Mouse (Mus musculus) embryonic facial prominence, embryonic 12.5 days (tissue): ENCODE results near the gene Ebf1. TPM values are rescaled to one million over a fixed set of nuclear protein-coding genes. Genes with fewer than 3 reads are reported as not detected.
A peak's percentile ranks its signal among the peaks of the same experiment; 100 is the strongest.

Experiments used
- ATAC-seq: fragments of 200-750 bp; cut with Nextera tagmentation; 2 replicates; pipeline ENCODE4 v1.8.0; 2017; ENCODE audit not compliant: insufficient number of reproducible peaks, insufficient read depth, low FRiP score, low TSS enrichment
- H3K27ac ChIP-seq: fragments of 300-500 bp; sonication (generic); 2 replicates; pipeline ENCODE4 v1.5.1; 2016; ENCODE audit warnings: mild to moderate bottlenecking
- H3K27me3 ChIP-seq: fragments of 300-500 bp; sonication (generic); 2 replicates; pipeline ENCODE4 v1.6.1; 2016; ENCODE audit warnings: mild to moderate bottlenecking, moderate library complexity
- H3K36me3 ChIP-seq: fragments of 300-500 bp; sonication (generic); 2 replicates; pipeline ENCODE4 v1.6.1; 2016; ENCODE audit warnings: mild to moderate bottlenecking
- H3K4me1 ChIP-seq: fragments of 300-500 bp; sonication (generic); 2 replicates; pipeline ENCODE4 v1.6.1; 2016
- H3K4me2 ChIP-seq: fragments of 300-500 bp; sonication (generic); replicated peaks from 2 replicates; pipeline ENCODE4 v1.6.1; 2016; ENCODE audit warnings: mild to moderate bottlenecking, moderate library complexity
- H3K4me3 ChIP-seq: fragments of 300-500 bp; sonication (generic); 2 replicates; pipeline ENCODE4 v1.5.1; 2016; ENCODE audit warnings: mild to moderate bottlenecking
- H3K9ac ChIP-seq: fragments of 300-500 bp; sonication (generic); 2 replicates; pipeline ENCODE4 v1.6.1; 2016; ENCODE audit warnings: mild to moderate bottlenecking, moderate library complexity
- H3K9me3 ChIP-seq: fragments of 300-500 bp; sonication (generic); 2 replicates; pipeline ENCODE4 v1.6.1; 2016; ENCODE audit warnings: mild to moderate bottlenecking, moderate library complexity
- WGBS: fragments of 180-500 bp; shearing (Covaris S2); methylation state at CpG from one replicate; pipeline ENCODE4 v1.1.7; 2016; 5-methylcytosine and 5-hydroxymethylcytosine counted together
- polyA plus RNA-seq: library from polyadenylated mRNA; unstranded; fragments of >200 nt; fragmentation: Nextera tagmentation; extraction: Ambion mirVana; gene quantifications from 2 replicates; pipeline ENCODE4 v1.2.1, GENCODE M21; 2016

The Ebf1 gene
- polyA plus RNA-seq, 1 experiment from 2014 or later, result 66.2 TPM

GRCm38 (mm10) chr11:44729931-44730330 is 112.8 kb downstream of the Ebf1 start:
- ATAC-seq, result no peak
- 61% methylated on average over 4 of the region's 4 CpGs for WGBS
- Histone ChIP-seq H3K4me1 (peaks cover 8% of the 10 kb centered on the region; the same call in 1 of the 2 replicates), H3K9me3 (no peaks in the 10 kb centered on the region), H3K27me3 (no peaks in the 10 kb centered on the region), H3K4me2 (no peak overlapping the region), H3K27ac (no peak overlapping the region), H3K4me3 (no peak overlapping the region), H3K9ac (no peak overlapping the region), H3K36me3 (no peaks in the 10 kb centered on the region)

- WGBS, result 80% methylated on average over 2 of the region's 2 CpGs
- no peak for ATAC-seq
- Histone ChIP-seq H3K9ac (no peak overlapping the region), H3K4me3 (no peak overlapping the region), H3K4me1 (peaks cover 8% of the 10 kb centered on the region; the same call in 1 of the 2 replicates), H3K4me2 (no peak overlapping the region), H3K36me3 (no peaks in the 10 kb centered on the region), H3K27me3 (no peaks in the 10 kb centered on the region), H3K27ac (no peak overlapping the region), H3K9me3 (no peaks in the 10 kb centered on the region)
Observed at GRCm38 (mm10) chr11:44731763-44732162, 114.6 kb downstream of the Ebf1 start.

- no peak overlapping the region for H3K4me2 ChIP-seq
- H3K4me1 ChIP-seq, result 0 out of 2 replicates have a peak, but pooled peaks cover 3% of the 10 kb centered on the region
- no peak overlapping the region for H3K27ac ChIP-seq
- ATAC-seq, result no peak
- no peak overlapping the region for H3K9ac ChIP-seq
- no peaks in the 10 kb centered on the region for H3K9me3 ChIP-seq
- no peak overlapping the region for H3K4me3 ChIP-seq
- H3K36me3 ChIP-seq, result no peaks in the 10 kb centered on the region
- no peaks in the 10 kb centered on the region for H3K27me3 ChIP-seq
- 40% methylated on average over 2 of the region's 2 CpGs for WGBS
Observed at GRCm38 (mm10) chr11:44733276-44733675, 116.2 kb downstream of the Ebf1 start.

GRCm38 (mm10) chr11:44738046-44738445 is 120.9 kb downstream of the Ebf1 start:
- Histone ChIP-seq H3K27me3 (no peaks in the 10 kb centered on the region), H3K27ac (no peak overlapping the region), H3K36me3 (no peaks in the 10 kb centered on the region), H3K4me1 (peaks cover 23% of the 10 kb centered on the region), H3K9me3 (no peaks in the 10 kb centered on the region), H3K9ac (no peak overlapping the region), H3K4me2 (no peak overlapping the region), H3K4me3 (no peak overlapping the region)
- ATAC-seq, result no peak
- 33% methylated on average over 5 of the region's 5 CpGs for WGBS

GRCm38 (mm10) chr11:44738820-44739219 is 121.7 kb downstream of the Ebf1 start:
- H3K27me3 ChIP-seq, result no peaks in the 10 kb centered on the region
- no peak overlapping the region for H3K4me3 ChIP-seq
- H3K27ac ChIP-seq, result 0 out of 2 replicates have a peak overlapping the region, but pooled peaks have one; percentile 3
- no peaks in the 10 kb centered on the region for H3K9me3 ChIP-seq
- no peaks in the 10 kb centered on the region for H3K36me3 ChIP-seq
- no peak for ATAC-seq
- 19% methylated on average over 10 of the region's 10 CpGs for WGBS
- peaks cover 23% of the 10 kb centered on the region for H3K4me1 ChIP-seq
- H3K4me2 ChIP-seq, result no peak overlapping the region; the same call in 1 of the 2 replicates
- H3K9ac ChIP-seq, result no peak overlapping the region

- WGBS, result 17% methylated on average over 6 of the region's 6 CpGs
- H3K36me3 ChIP-seq, result no peaks in the 10 kb centered on the region
- H3K9ac ChIP-seq, result no peak overlapping the region
- no peaks in the 10 kb centered on the region for H3K9me3 ChIP-seq
- no peak overlapping the region for H3K4me3 ChIP-seq
- no peak overlapping the region for H3K4me2 ChIP-seq
- peaks cover 27% of the 10 kb centered on the region for H3K4me1 ChIP-seq
- ATAC-seq, result 0 out of 2 replicates have a peak, but pooled peaks have one; percentile 35
- peak overlapping the region; percentile 42 for H3K27ac ChIP-seq
- H3K27me3 ChIP-seq, result no peaks in the 10 kb centered on the region
Observed at GRCm38 (mm10) chr11:44740278-44741041, 123.3 kb downstream of the Ebf1 start.

GRCm38 (mm10) chr11:44741042-44741491 is 124.0 kb downstream of the Ebf1 start:
- H3K4me1 ChIP-seq, result peaks cover 27% of the 10 kb centered on the region
- ATAC-seq, result 0 out of 2 replicates have a peak, but pooled peaks have one; percentile 35
- WGBS, result 44% methylated on average over 20 of the region's 20 CpGs
- H3K36me3 ChIP-seq, result no peaks in the 10 kb centered on the region
- no peak overlapping the region for H3K9ac ChIP-seq
- no peak overlapping the region for H3K4me3 ChIP-seq
- H3K27me3 ChIP-seq, result no peaks in the 10 kb centered on the region
- H3K9me3 ChIP-seq, result no peaks in the 10 kb centered on the region
- H3K4me2 ChIP-seq, result 0 out of 2 replicates have a peak overlapping the region, but pooled peaks have one; percentile 11
- H3K27ac ChIP-seq, result peak overlapping the region; percentile 31; the same call in 1 of the 2 replicates

- Histone ChIP-seq H3K9ac (no peak overlapping the region), H3K4me1 (peaks cover 18% of the 10 kb centered on the region), H3K4me3 (no peak overlapping the region), H3K9me3 (no peaks in the 10 kb centered on the region), H3K4me2 (no peak overlapping the region), H3K27ac (no peak overlapping the region), H3K36me3 (no peaks in the 10 kb centered on the region), H3K27me3 (no peaks in the 10 kb centered on the region)
- no peak for ATAC-seq
- 57% methylated on average over 7 of the region's 7 CpGs for WGBS
Observed at GRCm38 (mm10) chr11:44744446-44744845, 127.3 kb downstream of the Ebf1 start.

GRCm38 (mm10) chr11:44745946-44746345 is 128.8 kb downstream of the Ebf1 start:
- Histone ChIP-seq H3K27me3 (no peaks in the 10 kb centered on the region), H3K9me3 (no peaks in the 10 kb centered on the region), H3K9ac (no peak overlapping the region), H3K36me3 (no peaks in the 10 kb centered on the region), H3K4me1 (peaks cover 13% of the 10 kb centered on the region), H3K4me2 (no peak overlapping the region), H3K4me3 (no peak overlapping the region), H3K27ac (no peak overlapping the region)
- ATAC-seq, result no peak
- 88% methylated on average over 2 of the region's 2 CpGs for WGBS

GRCm38 (mm10) chr11:44746731-44747130 is 129.6 kb downstream of the Ebf1 start:
- Histone ChIP-seq H3K4me2 (no peak overlapping the region), H3K9me3 (no peaks in the 10 kb centered on the region), H3K9ac (no peak overlapping the region), H3K4me3 (no peak overlapping the region), H3K27me3 (no peaks in the 10 kb centered on the region), H3K4me1 (peaks cover 5% of the 10 kb centered on the region; the same call in 1 of the 2 replicates), H3K27ac (no peak overlapping the region), H3K36me3 (no peaks in the 10 kb centered on the region)
- ATAC-seq, result no peak
- 42% methylated on average over 3 of the region's 3 CpGs for WGBS

- H3K4me2 ChIP-seq, result no peak overlapping the region
- H3K9me3 ChIP-seq, result no peaks in the 10 kb centered on the region
- H3K27ac ChIP-seq, result no peak overlapping the region
- peaks cover 2% of the 10 kb centered on the region; the same call in 1 of the 2 replicates for H3K4me1 ChIP-seq
- 91% methylated on average over 3 of the region's 3 CpGs for WGBS
- H3K4me3 ChIP-seq, result no peak overlapping the region
- ATAC-seq, result no peak
- no peaks in the 10 kb centered on the region for H3K36me3 ChIP-seq
- no peak overlapping the region for H3K9ac ChIP-seq
- H3K27me3 ChIP-seq, result no peaks in the 10 kb centered on the region
Observed at GRCm38 (mm10) chr11:44749309-44749708, 132.2 kb downstream of the Ebf1 start.

- no peaks in the 10 kb centered on the region for H3K9me3 ChIP-seq
- no peak for ATAC-seq
- H3K27ac ChIP-seq, result no peak overlapping the region
- H3K4me3 ChIP-seq, result no peak overlapping the region
- no peaks in the 10 kb centered on the region for H3K36me3 ChIP-seq
- H3K4me2 ChIP-seq, result no peak overlapping the region
- 60% methylated on average over 4 of the region's 4 CpGs for WGBS
- H3K4me1 ChIP-seq, result peaks cover 3% of the 10 kb centered on the region; the same call in 1 of the 2 replicates
- H3K27me3 ChIP-seq, result no peaks in the 10 kb centered on the region
- no peak overlapping the region for H3K9ac ChIP-seq
Observed at GRCm38 (mm10) chr11:44754336-44754735, 137.2 kb downstream of the Ebf1 start.
